Mouse (Mus musculus) small intestine, adult 2 months (tissue): Measurements from ENCODE around the gene Synpr.

Experiments
- CTCF ChIP-seq: fragments of 200-500 bp; IDR thresholded peaks from 2 replicates; pipeline ENCODE4 v1.5.1; 2012; ENCODE audit warnings: low read depth, mild to moderate bottlenecking, control low read depth, inconsistent platforms, low read length, moderate library complexity, mixed read lengths; ENCODE audit not compliant: insufficient replicate concordance, insufficient read length; ENCODE audit errors: extremely low read depth
- POLR2A ChIP-seq: fragments of 200-500 bp; IDR thresholded peaks from 2 replicates; pipeline ENCODE4 v1.6.1; 2012; ENCODE audit warnings: low read depth, mild to moderate bottlenecking, control low read depth, inconsistent platforms, low read length, moderate library complexity

DNA sequence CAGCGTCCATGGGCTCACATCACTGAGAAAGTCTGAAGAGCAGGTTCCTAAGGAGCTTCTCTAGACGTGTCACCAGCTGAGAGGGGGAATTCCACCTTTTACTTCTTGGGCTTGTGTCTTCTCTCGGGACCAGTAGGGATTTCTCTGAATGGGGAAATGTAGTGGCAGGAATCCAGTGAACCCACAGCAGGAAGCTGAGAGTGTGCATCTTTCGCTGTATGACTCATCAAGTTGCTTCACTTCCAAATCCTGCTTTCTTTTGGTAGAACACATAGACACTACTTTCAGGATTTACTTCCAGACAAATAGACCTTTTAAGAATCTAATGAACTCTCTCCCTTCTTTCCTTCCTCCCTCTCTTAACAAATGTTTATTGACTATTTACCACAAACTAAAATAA lies 266.6 kb downstream of the Synpr start:
- TF ChIP-seq CTCF: no peak
- TF ChIP-seq POLR2A: no peak
